Mouse (Mus musculus) bone marrow macrophage, adult 2 months (primary cell): Measurements from ENCODE around the gene Gnptab.

Experiments used
- CTCF ChIP-seq: IDR thresholded peaks from 2 replicates; pipeline ENCODE4 v1.5.1; 2012; ENCODE audit warnings: low read depth, mild to moderate bottlenecking, low read length, moderate library complexity
- POLR2A ChIP-seq: IDR thresholded peaks from 2 replicates; pipeline ENCODE4 v1.6.1; 2012; ENCODE audit warnings: mild to moderate bottlenecking, low read depth, low read length, borderline replicate concordance

- TF ChIP-seq CTCF, result no peak
- no peak for TF ChIP-seq POLR2A
Measured at GRCm38 (mm10) chr10:88356983-88357559, 21.9 kb upstream of the Gnptab start.
